Mouse (Mus musculus): ENCODE measurements at regions not wholly inside any gene's neighbourhood (a gene's known extent, or its start where the extent isn't known, plus 50 kb on each side); places are given as distances from the start of the nearest gene placed in this dataset.

- TF ChIP-seq CTCF (conservative IDR thresholded peaks at IDR 0.05; ENCODE audit: low read length) (no peak), POU5F1 (IDR thresholded peaks at IDR 0.05; ENCODE audit: borderline replicate concordance, low read length) (no peak)
Measured at GRCm38 (mm10) chr13:41929768-41930167, 82.3 kb upstream of the Adtrp start.
